ENCODE assay signal across 8 mouse cellular contexts in the genomic region with DNA sequence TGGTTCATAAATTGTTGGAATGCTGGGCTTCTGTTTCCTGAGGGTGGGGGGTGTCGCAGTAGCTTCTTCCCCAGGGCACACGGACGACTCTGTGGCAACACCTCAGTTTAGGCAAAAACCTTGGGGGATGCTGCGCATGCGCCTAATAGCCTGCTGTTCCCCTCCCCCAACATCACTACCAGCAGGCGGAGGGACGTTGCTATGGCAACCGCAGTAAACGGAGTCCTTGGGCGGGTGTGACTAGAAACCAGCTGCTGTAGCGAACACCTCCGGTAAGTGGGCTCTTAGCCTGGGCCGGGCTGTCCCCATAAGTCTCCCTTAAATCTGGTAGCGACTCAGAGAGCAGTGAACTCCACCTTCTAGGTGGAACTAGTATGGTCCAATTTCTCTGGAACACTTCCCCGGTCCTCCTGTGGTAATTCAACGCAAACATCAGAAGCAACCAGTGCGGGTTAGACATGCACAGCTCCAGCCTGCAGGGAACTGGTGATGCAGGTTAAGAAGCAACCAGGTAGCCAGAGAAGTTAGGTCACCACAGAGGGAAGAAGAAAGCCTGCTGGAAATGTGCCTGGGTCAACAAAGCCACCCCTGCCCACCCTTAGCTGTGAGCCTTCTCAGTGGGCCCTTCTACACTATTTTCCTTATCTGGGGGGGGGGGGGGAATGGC. TPM values are rescaled to one million over a fixed set of nuclear protein-coding genes. Genes with fewer than 3 reads are reported as not detected.
DNase-seq lines count a peak whose midpoint lies in the region; ATAC-seq and TF ChIP-seq lines count a peak whose summit lies in the region.

A gene (plus strand): TSS at position 220 of the 667 bp plus-strand sequence.

- H3K4me3 ChIP-seq in G1E (ENCODE audit: low read depth, low read length): no peak within 1 kb of the TSS
- peak within 1 kb of the TSS; percentile 38 for H3K4me3 ChIP-seq in forebrain, embryonic 15.5 days
- peak within 1 kb of the TSS; percentile 18 for H3K4me3 ChIP-seq in hindbrain, embryonic 11.5 days (ENCODE audit: low read depth, low read length)
- peak within 1 kb of the TSS; percentile 43 for H3K4me3 ChIP-seq in neural tube, embryonic 15.5 days (replicated peaks)

- no peaks in the 10 kb centered on the region for H3K9me3 ChIP-seq in G1E (replicated peaks)
- no peaks in the 10 kb centered on the region for H3K9me3 ChIP-seq in forebrain, embryonic 15.5 days
- H3K9me3 ChIP-seq in hindbrain, embryonic 11.5 days (ENCODE audit: control insufficient read depth, low read length): no peaks in the 10 kb centered on the region
- no peaks in the 10 kb centered on the region for H3K9me3 ChIP-seq in neural tube, embryonic 15.5 days (replicated peaks)

- DNase-seq in G1E (ENCODE audit: low spot score): peak; percentile 4
- DNase-seq in cerebellum, adult 11 months: peak; percentile 42
- DNase-seq in hindbrain, embryonic 11.5 days (ENCODE audit: low spot score): peak; percentile 95
- peak; percentile 87 to 91 for DNase-seq in layer of hippocampus, adult 8-10 months (ENCODE audit: low spot score in 2 of 2)
- DNase-seq in lung, adult 18-20 months: peak; percentile 57 to 77
- DNase-seq in thymus, postnatal 0 days (ENCODE audit: low spot score): peak; percentile 93

- TF ChIP-seq CTCF in G1E (IDR thresholded peaks at IDR 0.05; ENCODE audit: low read depth, low read length): no peak

- H3K4me2 ChIP-seq in forebrain, embryonic 15.5 days (replicated peaks): peak within 1 kb of the TSS; percentile 56
- peak within 1 kb of the TSS; percentile 40 for H3K4me2 ChIP-seq in hindbrain, embryonic 11.5 days (replicated peaks; ENCODE audit: low read depth, low read length)
- H3K4me2 ChIP-seq in neural tube, embryonic 15.5 days: peak within 1 kb of the TSS; percentile 64

- peak; percentile 40; the same call in 1 of the 2 replicates for ATAC-seq in G1E (ENCODE audit: extremely low read depth, insufficient number of reproducible peaks, low FRiP score, poor library complexity, severe bottlenecking)
- ATAC-seq in forebrain, embryonic 15.5 days (replicated peaks): peak; percentile 93
- peak; percentile 89 for ATAC-seq in hindbrain, embryonic 11.5 days (ENCODE audit: low FRiP score)
- peak; percentile 90 for ATAC-seq in neural tube, embryonic 15.5 days (ENCODE audit: low FRiP score)

- peaks cover 13% of the 10 kb centered on the region for H3K4me1 ChIP-seq in G1E (ENCODE audit: insufficient read depth, low read depth, low read length)
- H3K4me1 ChIP-seq in forebrain, embryonic 15.5 days: peaks cover 12% of the 10 kb centered on the region
- H3K4me1 ChIP-seq in hindbrain, embryonic 11.5 days (replicated peaks; ENCODE audit: control insufficient read depth, insufficient read depth, low read length): no peaks in the 10 kb centered on the region
- H3K4me1 ChIP-seq in neural tube, embryonic 15.5 days: peaks cover 13% of the 10 kb centered on the region

- H3K27me3 ChIP-seq in G1E (ENCODE audit: insufficient read depth, low read length): peaks cover 9% of the 10 kb centered on the region
- H3K27me3 ChIP-seq in forebrain, embryonic 15.5 days: no peaks in the 10 kb centered on the region
- H3K27me3 ChIP-seq in hindbrain, embryonic 11.5 days (ENCODE audit: control insufficient read depth, insufficient read depth, low read length): no peaks in the 10 kb centered on the region
- no peaks in the 10 kb centered on the region for H3K27me3 ChIP-seq in neural tube, embryonic 15.5 days (replicated peaks)

- H3K27ac ChIP-seq in forebrain, embryonic 15.5 days (replicated peaks): no peak within 1 kb of the TSS
- H3K27ac ChIP-seq in hindbrain, embryonic 11.5 days (ENCODE audit: low read depth, low read length): no peak within 1 kb of the TSS
- H3K27ac ChIP-seq in neural tube, embryonic 15.5 days (replicated peaks): peak within 1 kb of the TSS; percentile 49

- peaks cover under 1% of the 10 kb centered on the region for H3K36me3 ChIP-seq in G1E (replicated peaks)
- no peaks in the 10 kb centered on the region; the same call in 1 of the 2 replicates for H3K36me3 ChIP-seq in forebrain, embryonic 15.5 days
- no peaks in the 10 kb centered on the region for H3K36me3 ChIP-seq in hindbrain, embryonic 11.5 days (ENCODE audit: control insufficient read depth, insufficient read depth, low read length)
- H3K36me3 ChIP-seq in neural tube, embryonic 15.5 days: no peaks in the 10 kb centered on the region

- WGBS in forebrain, embryonic 15.5 days: under 1% methylated on average over 17 of the region's 17 CpGs
- 1% methylated on average over 17 of the region's 17 CpGs for WGBS in hindbrain, embryonic 11.5 days
- WGBS in neural tube, embryonic 15.5 days: 2% methylated on average over 17 of the region's 17 CpGs

- H3K9ac ChIP-seq in forebrain, embryonic 15.5 days (replicated peaks): peak within 1 kb of the TSS; percentile 19; the same call in 1 of the 2 replicates
- H3K9ac ChIP-seq in hindbrain, embryonic 11.5 days (ENCODE audit: low read depth, low read length): 0 out of 2 replicates have a peak within 1 kb of the TSS, but pooled peaks have one; percentile 25
- H3K9ac ChIP-seq in neural tube, embryonic 15.5 days (replicated peaks): peak within 1 kb of the TSS; percentile 36

RNA-seq across cellular contexts. Expression of the gene that starts here (rescaled TPM):
- not detected in 2 replicates for total RNA-seq in G1E (2014; fragmentation: Nextera tagmentation)
- total RNA-seq in G1E (2017): 0.12 and 0.22 TPM in 2 replicates
- not detected in 2 replicates for polyA plus RNA-seq in G1E (2012)
- polyA plus RNA-seq in forebrain, embryonic 15.5 days (2015; fragmentation: Nextera tagmentation; extraction: Ambion mirVana): 2.1 and 2.4 TPM in 2 replicates
- 2.7 and 6.7 TPM in 2 replicates for polyA plus RNA-seq in hindbrain, embryonic 11.5 days (2014; fragmentation: Nextera tagmentation; extraction: Ambion mirVana)
- 10 to 100 TPM; 11.5 to 18.0 (median 17.3) TPM for total RNA-seq in layer of hippocampus, adult 8-10 months (2022)
- polyA plus RNA-seq in neural tube, embryonic 15.5 days (2015; fragmentation: Nextera tagmentation; extraction: Ambion mirVana): 3.0 TPM in 2 replicates
- 0.16 and 0.22 TPM in 2 replicates for polyA plus RNA-seq in thymus, postnatal 0 days (2015; fragmentation: Nextera tagmentation; extraction: Ambion mirVana)

Comparison
In these comparisons a context has a peak if more than half of its experiments do, and no peak if none do; other contexts are left out.
1. RNA of the gene that starts here (total RNA-seq): 11.5 to 18.0 TPM in layer of hippocampus, adult 8-10 months; 0.12 to 0.22 TPM in G1E; every median in the first group is over 10 times any median in the second.
2. Peak in DNase-seq and ATAC-seq in G1E; RNA of the gene not detected or under 1 TPM.
3. Peak in DNase-seq in thymus, postnatal 0 days; RNA of the gene not detected or under 1 TPM.
4. ATAC-seq: peak in every context shown above with its lines; median percentile 93 in forebrain, embryonic 15.5 days; 90 in neural tube, embryonic 15.5 days; 89 in hindbrain, embryonic 11.5 days; 40 in G1E.
5. DNase-seq: peak in every context shown above with its lines; median percentile 95 in hindbrain, embryonic 11.5 days; 93 in thymus, postnatal 0 days; 89 in layer of hippocampus, adult 8-10 months; 67 in lung, adult 18-20 months; 42 in cerebellum, adult 11 months; 4 in G1E.
6. Peak in every context shown above with its lines, with median percentiles within 50 percentile points of each other: H3K4me2 ChIP-seq and H3K9ac ChIP-seq.